Mouse (Mus musculus): ENCODE measurements at regions not wholly inside any gene's neighbourhood (a gene's known extent, or its start where the extent isn't known, plus 50 kb on each side); places are given as distances from the start of the nearest gene placed in this dataset.

GRCm38 (mm10) chr6:91573487-91573886, 57.8 kb downstream of the Lsm3 start:
- no peak overlapping the region for H3K27ac ChIP-seq (replicated peaks)
- no peaks in the 10 kb centered on the region for H3K36me3 ChIP-seq
- H3K9me3 ChIP-seq (replicated peaks): no peaks in the 10 kb centered on the region
- H3K4me3 ChIP-seq (replicated peaks): no peak overlapping the region
- H3K4me2 ChIP-seq: no peak overlapping the region
- no peaks in the 10 kb centered on the region for H3K27me3 ChIP-seq (replicated peaks)
- no peak overlapping the region for H3K9ac ChIP-seq (replicated peaks)
- H3K4me1 ChIP-seq: no peaks in the 10 kb centered on the region
- ATAC-seq (ENCODE audit: low FRiP score): no peak
- WGBS: 79% methylated on average over 8 of the region's 8 CpGs

DNA sequence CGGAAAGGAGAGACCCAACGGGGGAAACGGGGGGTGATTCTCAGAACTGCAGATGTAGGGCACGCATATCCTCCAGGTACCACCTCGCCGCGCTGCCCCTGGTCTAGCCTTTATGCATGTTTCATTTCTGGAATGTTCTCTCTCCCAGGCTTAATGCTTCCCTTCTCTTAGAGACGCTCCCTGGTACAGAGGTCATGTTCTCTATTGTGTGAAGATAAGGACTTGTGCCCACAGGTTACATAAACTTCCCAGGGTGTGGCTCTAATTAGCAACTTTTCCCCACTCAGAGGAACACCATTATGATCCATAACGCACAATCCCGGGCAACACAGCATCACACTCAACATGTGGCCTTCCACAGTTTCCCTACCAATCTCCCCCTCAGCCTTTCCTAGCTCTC, 58.7 kb downstream of the Lsm3 start:
- Histone ChIP-seq H3K4me2 (no peak overlapping the region), H3K9me3 (replicated peaks) (no peaks in the 10 kb centered on the region), H3K27me3 (replicated peaks) (no peaks in the 10 kb centered on the region), H3K36me3 (no peaks in the 10 kb centered on the region), H3K9ac (replicated peaks) (no peak overlapping the region), H3K4me3 (replicated peaks) (no peak overlapping the region), H3K27ac (replicated peaks) (no peak overlapping the region), H3K4me1 (no peaks in the 10 kb centered on the region)
- ATAC-seq (ENCODE audit: low FRiP score): no peak
- 88% methylated on average over 10 of the region's 10 CpGs for WGBS

DNA sequence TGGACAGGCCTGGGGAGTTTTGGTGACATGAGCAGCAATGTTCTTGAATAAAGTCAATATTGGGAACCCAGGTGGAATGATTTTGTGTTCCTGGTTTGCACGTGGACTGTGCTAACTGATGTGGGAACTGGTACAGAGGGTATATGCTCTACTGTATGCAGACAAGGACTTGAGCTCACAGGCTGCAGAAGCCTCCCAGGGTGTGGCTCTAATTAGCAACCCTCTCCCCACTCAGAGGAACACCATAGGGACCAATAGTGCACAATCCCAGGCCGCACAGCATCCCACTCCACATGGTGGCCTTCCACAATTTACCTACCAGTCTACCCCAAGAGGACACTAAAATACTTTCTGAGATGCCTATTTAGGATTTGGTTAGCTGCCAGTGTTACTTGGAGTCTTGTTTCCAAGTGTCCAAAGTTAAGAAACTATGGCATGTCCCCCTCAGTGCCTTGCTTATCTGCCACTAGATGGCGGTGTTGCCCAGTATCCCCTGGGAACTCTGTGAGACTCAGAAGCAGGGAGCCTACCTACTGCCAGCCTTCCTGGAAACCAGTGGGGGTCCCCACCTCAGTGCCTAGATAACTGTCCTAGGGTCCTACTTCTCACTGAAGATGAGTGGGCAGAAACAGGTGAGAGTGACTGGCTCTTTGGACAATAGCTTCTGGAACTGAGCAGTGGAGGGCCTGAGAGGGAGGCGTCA, 60.1 kb downstream of the Lsm3 start:
- Histone ChIP-seq H3K27ac (replicated peaks) (no peak overlapping the region), H3K27me3 (replicated peaks) (no peaks in the 10 kb centered on the region), H3K36me3 (no peaks in the 10 kb centered on the region), H3K9ac (replicated peaks) (no peak overlapping the region), H3K4me1 (no peaks in the 10 kb centered on the region), H3K9me3 (replicated peaks) (no peaks in the 10 kb centered on the region), H3K4me3 (replicated peaks) (no peak overlapping the region), H3K4me2 (no peak overlapping the region)
- no peak for ATAC-seq (ENCODE audit: low FRiP score)
- 63% methylated on average over 4 of the region's 4 CpGs for whole genome bisulfite sequencing

DNA sequence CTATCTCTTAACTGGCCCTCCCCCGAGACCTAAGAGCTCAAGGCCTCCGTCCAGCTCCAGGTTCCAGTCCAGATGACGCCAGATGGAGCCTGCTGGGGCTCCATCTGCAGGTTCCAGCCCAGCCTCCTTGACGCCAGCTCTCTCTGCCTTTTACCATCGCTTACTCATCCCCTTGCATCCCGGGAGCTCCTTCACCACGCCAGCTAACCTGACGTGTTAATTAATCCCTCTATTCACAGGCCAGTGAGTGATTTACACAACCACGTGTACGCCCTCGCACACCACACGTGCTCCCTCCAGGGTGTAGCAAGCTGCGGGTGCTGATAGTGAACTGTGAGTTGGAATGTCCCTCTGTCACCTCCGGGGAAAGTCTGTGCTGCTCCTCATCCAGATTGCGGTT, 61.2 kb downstream of the Lsm3 start:
- Histone ChIP-seq H3K9ac (replicated peaks) (no peak overlapping the region), H3K4me2 (no peak overlapping the region), H3K4me3 (replicated peaks) (no peak overlapping the region), H3K4me1 (no peaks in the 10 kb centered on the region), H3K27ac (replicated peaks) (no peak overlapping the region), H3K9me3 (replicated peaks) (no peaks in the 10 kb centered on the region), H3K36me3 (no peaks in the 10 kb centered on the region), H3K27me3 (replicated peaks) (no peaks in the 10 kb centered on the region)
- no peak for ATAC-seq (ENCODE audit: low FRiP score)
- 35% methylated on average over 15 of the region's 15 CpGs for WGBS

GRCm38 (mm10) chr6:91579666-91580065, 63.9 kb downstream of the Lsm3 start:
- no peak for ATAC-seq (ENCODE audit: low FRiP score)
- 86% methylated on average over 10 of the region's 10 CpGs for WGBS
- Histone ChIP-seq H3K27me3 (replicated peaks) (no peaks in the 10 kb centered on the region), H3K4me2 (no peak overlapping the region), H3K36me3 (no peaks in the 10 kb centered on the region), H3K27ac (replicated peaks) (no peak overlapping the region), H3K4me3 (replicated peaks) (no peak overlapping the region), H3K4me1 (no peaks in the 10 kb centered on the region), H3K9ac (replicated peaks) (no peak overlapping the region), H3K9me3 (replicated peaks) (no peaks in the 10 kb centered on the region)

- ATAC-seq (ENCODE audit: low FRiP score): no peak
- WGBS: 91% methylated on average over 6 of the region's 6 CpGs
Measured at GRCm38 (mm10) chr6:91580607-91581006, 64.9 kb downstream of the Lsm3 start.

DNA sequence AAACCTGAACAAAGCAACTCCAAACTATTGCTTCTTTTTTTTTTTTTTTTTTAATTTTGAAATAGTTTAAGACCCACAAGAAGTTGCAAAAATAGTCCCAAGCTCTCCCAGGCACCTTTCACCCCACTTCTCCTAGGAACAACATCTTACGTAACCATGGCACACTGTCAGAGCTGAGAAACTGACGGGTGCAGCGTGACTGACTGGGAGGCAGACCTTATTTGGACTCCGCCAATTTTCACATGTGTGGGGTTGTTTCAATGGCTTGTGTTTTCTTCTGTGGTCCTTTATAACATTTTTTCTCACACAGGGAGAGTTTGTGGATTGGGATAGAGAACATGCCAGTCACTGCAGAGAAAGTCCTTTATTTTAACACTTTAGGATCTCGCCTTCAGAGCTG, 66.6 kb downstream of the Lsm3 start:
- Histone ChIP-seq H3K36me3 (no peaks in the 10 kb centered on the region), H3K9ac (replicated peaks) (no peak overlapping the region), H3K4me1 (no peaks in the 10 kb centered on the region), H3K4me2 (no peak overlapping the region), H3K27ac (replicated peaks) (no peak overlapping the region), H3K9me3 (replicated peaks) (no peaks in the 10 kb centered on the region), H3K27me3 (replicated peaks) (no peaks in the 10 kb centered on the region), H3K4me3 (replicated peaks) (no peak overlapping the region)
- no peak for ATAC-seq (ENCODE audit: low FRiP score)
- WGBS: 92% methylated on average over 5 of the region's 5 CpGs

More at GRCm38 (mm10) chr6:91580607-91581006, 64.9 kb downstream of the Lsm3 start:
- Histone ChIP-seq H3K27me3 (replicated peaks) (no peaks in the 10 kb centered on the region), H3K36me3 (no peaks in the 10 kb centered on the region), H3K9me3 (replicated peaks) (no peaks in the 10 kb centered on the region), H3K4me1 (no peaks in the 10 kb centered on the region), H3K4me2 (no peak overlapping the region), H3K27ac (replicated peaks) (no peak overlapping the region), H3K4me3 (replicated peaks) (no peak overlapping the region), H3K9ac (replicated peaks) (no peak overlapping the region)

DNA sequence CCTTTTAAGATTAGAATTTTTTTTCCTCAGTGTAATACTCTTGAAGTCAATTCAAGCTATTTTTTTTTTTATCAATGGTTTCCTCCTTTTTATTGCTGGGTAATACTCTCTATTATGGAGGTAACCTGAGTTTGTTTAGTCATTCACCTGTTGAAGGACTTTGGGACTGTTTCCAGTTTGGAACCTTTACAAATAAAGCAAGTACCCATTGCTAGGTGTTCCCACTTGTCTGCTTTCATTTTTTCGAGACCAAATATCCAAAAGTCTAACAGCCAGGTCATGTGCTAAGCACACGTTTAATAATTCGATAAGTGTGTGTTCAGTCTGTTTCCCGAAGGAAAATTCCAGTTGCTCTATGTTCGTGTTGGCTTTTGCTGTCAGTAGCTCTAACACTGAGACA, 67.6 kb downstream of the Lsm3 start:
- H3K27ac ChIP-seq (replicated peaks): no peak overlapping the region
- H3K4me1 ChIP-seq: no peaks in the 10 kb centered on the region
- no peak overlapping the region for H3K9ac ChIP-seq (replicated peaks)
- no peaks in the 10 kb centered on the region for H3K9me3 ChIP-seq (replicated peaks)
- no peak for ATAC-seq (ENCODE audit: low FRiP score)
- no peaks in the 10 kb centered on the region for H3K27me3 ChIP-seq (replicated peaks)
- H3K4me2 ChIP-seq: no peak overlapping the region
- no peaks in the 10 kb centered on the region for H3K36me3 ChIP-seq
- H3K4me3 ChIP-seq (replicated peaks): no peak overlapping the region
- WGBS: 92% methylated on average over 5 of the region's 5 CpGs

DNA sequence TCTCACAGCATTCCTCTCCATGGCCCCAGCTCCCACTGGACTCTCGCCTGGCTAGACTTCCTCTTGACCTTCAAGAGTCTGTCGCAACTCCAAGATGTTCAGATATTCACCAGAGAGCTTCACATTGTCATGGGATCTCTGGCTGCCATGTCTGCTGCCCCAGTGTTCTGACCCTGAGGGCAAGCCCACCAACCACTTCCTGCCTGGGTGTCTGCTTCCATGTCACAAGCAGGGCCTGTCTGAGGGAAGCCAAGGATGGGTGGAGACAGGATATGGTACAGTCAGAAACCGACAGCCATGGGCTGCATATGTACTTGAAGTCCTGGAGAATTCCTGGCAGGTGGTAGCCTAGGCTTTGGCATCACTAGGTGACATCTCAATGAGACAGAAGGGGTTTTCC, 69.8 kb downstream of the Lsm3 start:
- no peaks in the 10 kb centered on the region for H3K36me3 ChIP-seq

DNA sequence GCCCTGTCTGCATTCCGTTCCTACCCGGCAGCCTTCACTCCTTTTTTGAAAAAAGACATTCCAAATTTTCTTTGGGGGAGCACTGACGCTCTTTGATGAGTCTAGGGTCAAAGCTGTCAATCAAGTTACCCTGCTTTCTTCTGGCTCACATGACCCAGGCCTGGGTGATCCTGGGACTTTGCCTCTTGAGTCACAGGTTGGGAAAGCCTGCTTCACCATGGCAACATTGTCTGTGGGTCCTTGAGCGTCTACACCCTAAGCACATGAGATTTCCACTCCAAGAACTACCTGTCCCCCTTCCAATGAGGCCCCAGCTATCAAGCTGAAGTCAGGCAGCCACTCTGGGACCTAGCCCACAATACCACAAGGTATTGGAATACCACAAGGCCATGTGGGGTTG, 73.5 kb downstream of the Lsm3 start:
- H3K4me3 ChIP-seq (replicated peaks): no peak overlapping the region
- H3K4me1 ChIP-seq: no peaks in the 10 kb centered on the region
- ATAC-seq (ENCODE audit: low FRiP score): no peak
- no peak overlapping the region for H3K9ac ChIP-seq (replicated peaks)
- H3K4me2 ChIP-seq: no peak overlapping the region
- H3K27me3 ChIP-seq (replicated peaks): no peaks in the 10 kb centered on the region
- H3K36me3 ChIP-seq: no peaks in the 10 kb centered on the region
- no peaks in the 10 kb centered on the region for H3K9me3 ChIP-seq (replicated peaks)
- H3K27ac ChIP-seq (replicated peaks): no peak overlapping the region
- 94% methylated on average over 4 of the region's 4 CpGs for WGBS

More for the DNA sequence above, 69.8 kb downstream of the Lsm3 start:
- H3K9me3 ChIP-seq (replicated peaks): no peaks in the 10 kb centered on the region
- no peak overlapping the region for H3K9ac ChIP-seq (replicated peaks)
- no peak overlapping the region for H3K4me3 ChIP-seq (replicated peaks)
- no peak overlapping the region for H3K27ac ChIP-seq (replicated peaks)
- H3K4me2 ChIP-seq: no peak overlapping the region
- 87% methylated on average over 3 of the region's 3 CpGs for WGBS
- no peak for ATAC-seq (ENCODE audit: low FRiP score)
- H3K27me3 ChIP-seq (replicated peaks): no peaks in the 10 kb centered on the region
- no peaks in the 10 kb centered on the region for H3K4me1 ChIP-seq

GRCm38 (mm10) chr6:91590395-91590794, 74.7 kb downstream of the Lsm3 start:
- WGBS: 56% methylated on average over 6 of the region's 6 CpGs
- ATAC-seq (ENCODE audit: low FRiP score): no peak

GRCm38 (mm10) chr6:91590806-91591571, 75.3 kb downstream of the Lsm3 start:
- Histone ChIP-seq H3K36me3 (no peaks in the 10 kb centered on the region), H3K4me3 (replicated peaks) (no peak overlapping the region), H3K27me3 (replicated peaks) (no peaks in the 10 kb centered on the region), H3K4me1 (no peaks in the 10 kb centered on the region), H3K4me2 (no peak overlapping the region), H3K9ac (replicated peaks) (no peak overlapping the region), H3K27ac (replicated peaks) (no peak overlapping the region), H3K9me3 (replicated peaks) (no peaks in the 10 kb centered on the region)
- 50% methylated on average over 8 of the region's 8 CpGs for whole genome bisulfite sequencing
- no peak for ATAC-seq (ENCODE audit: low FRiP score)

More at GRCm38 (mm10) chr6:91590395-91590794, 74.7 kb downstream of the Lsm3 start:
- no peak overlapping the region for H3K27ac ChIP-seq (replicated peaks)
- no peak overlapping the region for H3K4me2 ChIP-seq
- no peak overlapping the region for H3K4me3 ChIP-seq (replicated peaks)
- H3K36me3 ChIP-seq: no peaks in the 10 kb centered on the region
- H3K9me3 ChIP-seq (replicated peaks): no peaks in the 10 kb centered on the region
- H3K27me3 ChIP-seq (replicated peaks): no peaks in the 10 kb centered on the region
- no peak overlapping the region for H3K9ac ChIP-seq (replicated peaks)
- no peaks in the 10 kb centered on the region for H3K4me1 ChIP-seq
